Comparison of ENCODE assay signal across 11 mouse cellular contexts in genomic region chr12:54098136-54098535, GRCm38 (mm10).
A peak's percentile ranks its signal among the peaks of the same experiment; 100 is the strongest.
DNase-seq lines count a peak whose midpoint lies in the region; ATAC-seq lines count a peak whose summit lies in the region.
"Had no signal": no experiment of that assay in that cellular context is flagged by ENCODE, and none has a peak within 500 bp of the region (broad histone marks: within the 10 kb centered on the region; RNA-seq: fewer than 3 reads in every experiment).

No protein-coding gene starts in this region.

- H3K4me2 ChIP-seq in heart, embryonic 11.5 days, result no peak overlapping the region

- H3K9me3 ChIP-seq in heart, embryonic 11.5 days (replicated peaks; ENCODE audit: control insufficient read depth, low read length), result no peaks in the 10 kb centered on the region

- H3K27ac ChIP-seq in heart, embryonic 11.5 days (ENCODE audit: low read depth, low read length), result no peak overlapping the region

- no peaks in the 10 kb centered on the region for H3K4me1 ChIP-seq in heart, embryonic 11.5 days (ENCODE audit: control insufficient read depth, insufficient read depth, low read length)

- 67% methylated on average over 6 of the region's 6 CpGs for WGBS in heart, embryonic 11.5 days (ENCODE audit: insufficient replicate concordance)

- no peak overlapping the region for H3K9ac ChIP-seq in heart, embryonic 11.5 days (ENCODE audit: low read depth, low read length)

- no peak for ATAC-seq in heart, embryonic 11.5 days (replicated peaks; ENCODE audit: insufficient number of reproducible peaks, low FRiP score, low TSS enrichment)
- ATAC-seq in erythroid progenitor cell, adult 5-6 weeks (replicated peaks; ENCODE audit: low FRiP score, poor library complexity, severe bottlenecking), result no peak
- ATAC-seq: activated CD4-positive, CD25-positive, alpha-beta regulatory T cell, adult 4 months; CD4-positive, CD25-positive, alpha-beta regulatory T cell, adult 4 months had no signal

- peak; percentile 23 for DNase-seq in MN1 (ENCODE audit: low spot score)
- DNase-seq in fat pad, adult 2 months (ENCODE audit: extremely low read depth, low read depth, low spot score), result peak; percentile 68
- DNase-seq in gonadal fat pad, adult 2 months (ENCODE audit: low read depth), result peak; percentile 68
- no peak for DNase-seq in urinary bladder, postnatal 14 days (ENCODE audit: low spot score)

- H3K27me3 ChIP-seq in heart, embryonic 11.5 days (ENCODE audit: control insufficient read depth, insufficient read depth, low read length), result no peaks in the 10 kb centered on the region
- H3K27me3 ChIP-seq: CH12.LX, Patski had no signal

- H3K4me3 ChIP-seq in heart, embryonic 11.5 days (ENCODE audit: low read depth, low read length), result no peak overlapping the region

- H3K36me3 ChIP-seq in heart, embryonic 11.5 days (ENCODE audit: control insufficient read depth, insufficient read depth, low read length), result no peaks in the 10 kb centered on the region
- H3K36me3 ChIP-seq: G1E had no signal
